Mouse (Mus musculus): Measurements from ENCODE around the gene Map6.

- TF ChIP-seq CTCF (IDR thresholded peaks at IDR 0.05; ENCODE audit: low read depth) (no peak), EP300 (optimal IDR thresholded peaks at IDR 0.05) (no peak)
Observed at GRCm38 (mm10) chr7:99320524-99320923, 53.3 kb downstream of the Map6 start.
